Mouse (Mus musculus): ENCODE data around the gene Gm10974.

GRCm38 (mm10) chr7:66405541-66405940 is 39.8 kb downstream of the Gm10974 start:
- TF ChIP-seq CTCF (conservative IDR thresholded peaks at IDR 0.05; ENCODE audit: low read length), result no peak
- TF ChIP-seq NANOG (IDR thresholded peaks at IDR 0.05; ENCODE audit: borderline replicate concordance, low read length), result no peak
